Mouse (Mus musculus): ENCODE data around the gene Cdk5rap1.
"Not testable (repeated sequence)": the region's sequence is repeated elsewhere in the genome, so short reads cannot be mapped to it uniquely, and the experiment has no call there.

Gene Cdk5rap1

DNA sequence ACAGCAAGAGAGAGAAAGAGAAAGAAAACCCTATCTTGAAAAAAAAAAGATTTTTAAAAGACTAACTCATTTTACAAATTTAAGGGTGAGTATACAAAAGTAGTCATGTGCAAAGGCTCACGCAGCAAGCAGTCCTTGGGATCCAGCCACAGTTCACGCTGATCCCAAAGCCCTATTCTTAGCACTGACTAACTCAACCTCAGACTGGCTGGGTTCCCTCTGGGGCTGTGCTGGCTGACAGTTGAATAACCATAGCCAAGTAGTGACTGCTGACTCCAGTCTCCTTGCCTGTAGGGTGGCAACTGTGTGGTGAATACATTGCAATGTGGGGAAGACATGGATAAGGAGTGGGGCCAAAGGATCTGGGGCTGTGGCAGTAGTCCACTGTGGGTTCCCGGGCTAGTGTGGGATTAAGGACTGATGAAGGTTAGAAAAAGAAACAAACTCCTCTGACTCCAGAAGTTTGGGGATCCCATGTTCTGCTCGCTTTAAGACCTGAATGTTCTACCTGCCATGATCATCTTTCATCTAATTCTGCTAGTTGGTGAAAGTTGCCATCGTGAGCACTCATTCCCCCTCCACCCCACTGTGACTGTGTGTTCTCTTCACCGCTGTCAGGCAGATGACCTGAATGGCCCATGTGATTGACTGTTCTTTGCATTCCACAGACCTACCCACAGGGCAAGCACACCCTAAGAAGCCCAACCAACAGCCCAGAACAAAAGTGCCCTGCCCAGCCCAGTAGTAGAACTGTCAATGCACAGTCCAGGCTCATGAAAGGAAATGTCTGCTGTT is 2.2 kb upstream of the Cdk5rap1 start:
- DNase-seq (ENCODE audit: low read depth, low spot score), result no peak

DNA sequence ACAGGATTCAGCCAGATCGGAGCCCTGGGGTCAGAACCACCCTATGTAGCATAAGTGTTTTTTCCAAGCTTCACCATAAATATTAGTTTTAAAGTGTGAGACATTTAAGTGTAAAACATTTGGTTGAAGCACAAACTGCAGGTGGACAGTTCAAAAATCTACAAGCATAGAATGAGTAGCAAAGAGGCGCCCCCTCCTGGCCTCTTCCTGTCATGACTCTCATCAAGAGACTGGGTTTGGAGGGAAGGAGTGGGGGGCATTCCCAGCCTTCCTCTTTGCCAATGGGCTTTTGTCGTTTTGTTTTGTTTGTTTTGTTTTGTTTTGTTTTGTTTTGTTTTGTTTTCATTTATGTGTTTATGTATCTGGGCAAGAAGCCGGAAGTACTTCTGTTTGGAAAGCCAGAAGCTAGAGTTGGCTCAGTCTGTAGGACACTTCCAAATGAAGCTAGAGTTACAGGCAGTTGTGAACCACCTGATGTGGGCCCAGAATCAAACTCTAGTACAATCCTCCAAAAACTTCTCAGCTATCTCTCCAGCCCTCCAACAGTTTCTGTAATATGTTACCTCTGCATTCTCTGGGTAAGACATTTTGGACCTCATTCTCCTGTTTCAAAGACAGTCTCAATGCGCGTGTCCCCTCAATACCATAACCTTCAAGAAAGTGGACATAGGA is 1.3 kb upstream of the Cdk5rap1 start:
- DNase-seq (ENCODE audit: low read depth, low spot score), result no peak

DNA sequence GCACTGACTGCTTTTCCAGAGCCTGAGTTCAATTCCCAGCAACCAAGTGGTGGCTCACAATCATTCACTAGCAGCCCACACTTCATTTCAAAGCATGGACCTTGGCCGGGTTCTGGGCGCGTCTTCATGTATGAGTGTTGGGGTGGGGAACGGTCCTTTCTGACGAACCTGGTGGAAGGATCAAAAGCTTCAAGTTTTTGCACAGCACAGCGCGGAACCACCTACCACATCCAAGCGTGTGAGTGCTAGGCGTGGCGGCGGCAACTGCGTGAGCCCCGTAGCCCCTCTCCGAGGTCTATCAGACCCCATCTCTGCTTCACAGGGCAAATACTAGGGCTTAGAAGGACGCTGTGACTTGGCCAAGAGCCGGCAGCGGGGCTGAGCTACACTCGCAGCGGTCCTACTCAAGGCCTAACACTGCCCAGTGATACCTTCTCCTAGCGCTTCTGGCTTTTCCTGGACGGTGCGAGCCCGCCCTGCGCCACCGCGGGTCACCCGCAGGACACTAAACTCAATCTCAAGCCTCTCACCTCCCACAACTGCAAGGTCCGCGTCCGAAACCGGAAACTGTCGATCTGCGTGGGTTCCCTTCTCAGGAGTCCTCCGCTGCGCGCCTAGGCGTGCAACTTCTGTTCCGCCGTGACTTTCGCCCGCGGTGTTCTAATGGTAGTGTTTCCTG is 520 bp downstream of the Cdk5rap1 start:
- peak; percentile 60 for DNase-seq (ENCODE audit: low read depth, low spot score)

GRCm38 (mm10) chr2:154367510-154367909 is 5.3 kb downstream of the Cdk5rap1 start:
- no peak for DNase-seq (ENCODE audit: low read depth, low spot score)

GRCm38 (mm10) chr2:154354000-154354425 is 18.8 kb downstream of the Cdk5rap1 start:
- DNase-seq (ENCODE audit: low read depth, low spot score), result not testable (repeated sequence)

- no peak for DNase-seq (ENCODE audit: low read depth, low spot score)
These were observed 24.7 kb downstream of the Cdk5rap1 start for GRCm38 (mm10) chr2:154348152-154348551.

GRCm38 (mm10) chr2:154339356-154339755 is 33.5 kb downstream of the Cdk5rap1 start:
- DNase-seq (ENCODE audit: low read depth, low spot score), result no peak

- no peak for DNase-seq (ENCODE audit: low read depth, low spot score)
These were observed 34.6 kb downstream of the Cdk5rap1 start for GRCm38 (mm10) chr2:154338161-154338560.

- no peak for DNase-seq (ENCODE audit: low read depth, low spot score)
These were observed 37.2 kb downstream of the Cdk5rap1 start for GRCm38 (mm10) chr2:154335572-154335971.

DNA sequence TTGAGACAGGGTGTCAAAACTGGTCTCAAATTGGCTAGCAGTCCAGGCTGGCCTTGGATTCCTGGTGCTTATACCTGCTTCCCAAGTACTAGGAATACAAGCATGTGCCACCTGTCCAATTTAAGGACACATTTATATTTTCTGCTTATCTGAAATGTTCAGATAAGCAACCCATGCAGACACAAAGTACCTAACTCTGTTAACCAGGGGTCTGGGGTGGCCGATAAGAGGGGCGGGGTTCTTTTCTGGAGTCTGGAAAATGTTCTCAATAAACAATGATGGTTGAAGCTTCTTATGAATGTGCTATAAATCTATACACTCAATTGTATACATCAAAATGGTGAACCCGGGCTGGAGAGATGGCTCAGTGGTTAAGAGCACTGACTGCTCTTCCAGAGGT is 46.0 kb downstream of the Cdk5rap1 start:
- DNase-seq (ENCODE audit: low read depth, low spot score), result no peak

GRCm38 (mm10) chr2:154313771-154314170 is 59.0 kb downstream of the Cdk5rap1 start:
- DNase-seq (ENCODE audit: low read depth, low spot score), result not testable (repeated sequence)

DNA sequence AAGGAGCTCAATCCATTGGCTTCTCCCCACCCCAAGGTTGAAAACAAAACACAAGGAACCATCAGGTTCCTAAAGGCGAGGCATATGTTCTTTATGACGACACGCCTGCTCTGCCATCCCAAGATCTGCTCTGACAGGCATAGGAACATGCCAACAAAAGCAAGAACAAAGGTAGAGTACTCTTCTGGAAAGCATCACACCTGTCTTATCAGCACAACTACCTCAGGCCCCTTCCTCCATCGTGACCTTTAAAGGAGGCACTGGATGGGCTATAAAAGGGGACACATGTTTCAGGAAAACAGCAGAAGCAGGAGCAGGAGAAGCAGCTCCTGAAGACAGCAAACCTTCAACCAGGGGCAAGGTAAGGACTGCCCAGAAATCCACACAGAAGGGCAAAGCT is 65.9 kb downstream of the Cdk5rap1 start, which contains the start of gene Bpifb9b:
Bpifb9b (plus strand) TSS at position 301 of the 400 bp plus-strand sequence.
- DNase-seq (ENCODE audit: low read depth, low spot score), result not testable (repeated sequence)

DNA sequence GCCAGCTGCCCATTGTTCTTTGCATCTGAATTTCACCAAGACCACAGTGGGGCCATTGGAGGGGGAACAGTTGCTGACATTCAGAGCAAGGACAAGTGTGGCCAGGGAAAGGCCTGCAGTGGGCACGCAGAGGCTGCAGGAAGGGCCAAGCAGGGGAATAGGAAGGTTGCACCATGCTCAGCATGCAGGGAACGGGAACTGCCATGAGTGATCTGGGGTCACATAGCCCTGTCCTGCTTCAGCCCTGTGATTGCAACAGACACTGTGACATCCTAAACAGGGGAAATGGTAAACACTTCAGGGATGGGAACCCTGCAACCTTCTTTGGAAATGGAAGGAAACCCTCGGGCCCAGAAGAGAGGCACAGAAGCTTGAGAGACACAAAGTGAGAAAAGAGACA is 68.2 kb downstream of the Cdk5rap1 start:
- DNase-seq (ENCODE audit: low read depth, low spot score), result not testable (repeated sequence)

GRCm38 (mm10) chr2:154301763-154302162 is 71.0 kb downstream of the Cdk5rap1 start:
- no peak for DNase-seq (ENCODE audit: low read depth, low spot score)

GRCm38 (mm10) chr2:154300496-154300895 is 72.3 kb downstream of the Cdk5rap1 start:
- DNase-seq (ENCODE audit: low read depth, low spot score), result no peak

DNA sequence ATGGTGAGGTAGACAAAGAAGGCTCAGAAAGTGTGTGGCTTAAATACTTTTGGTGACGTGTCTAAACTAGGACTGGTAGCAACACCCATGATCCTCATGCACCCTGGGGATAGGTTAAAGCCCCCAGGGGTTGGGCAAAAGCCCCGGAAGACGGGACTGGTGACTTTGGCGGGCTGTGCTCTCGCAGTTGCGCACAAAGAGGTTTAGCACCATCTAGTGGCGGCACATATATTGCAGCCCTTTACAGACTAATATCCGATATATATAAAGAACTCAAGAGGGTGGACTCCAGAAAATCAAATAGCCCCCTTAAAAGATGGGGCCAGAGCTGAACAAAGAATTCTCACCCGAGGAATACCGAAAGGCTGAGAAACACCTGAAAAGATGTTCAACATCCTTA is 78.1 kb downstream of the Cdk5rap1 start:
- not testable (repeated sequence) for DNase-seq (ENCODE audit: low read depth, low spot score)

GRCm38 (mm10) chr2:154292833-154293232 is 80.0 kb downstream of the Cdk5rap1 start:
- DNase-seq (ENCODE audit: low read depth, low spot score), result no peak

- DNase-seq (ENCODE audit: low read depth, low spot score), result not testable (repeated sequence)
These were observed 80.9 kb downstream of the Cdk5rap1 start for GRCm38 (mm10) chr2:154291866-154292265.
